Mouse (Mus musculus) myocyte (in vitro differentiated cells): Measurements from ENCODE around the gene Itpkc.

Source experiments
- CEBPB ChIP-seq: IDR thresholded peaks from 2 replicates; pipeline ENCODE4 v1.6.1; 2011; ENCODE audit warnings: mild to moderate bottlenecking, moderate library complexity; ENCODE audit not compliant: poor library complexity, insufficient read depth, severe bottlenecking
- E2F4 ChIP-seq: IDR thresholded peaks from one replicate; pipeline ENCODE4 v1.6.1; 2011; ENCODE audit warnings: mild to moderate bottlenecking, control low read depth, moderate library complexity; ENCODE audit not compliant: insufficient read depth
- MAX ChIP-seq: IDR thresholded peaks from one replicate; pipeline ENCODE4 v1.6.1; 2011; ENCODE audit warnings: low read depth, mild to moderate bottlenecking, control low read depth
- MYOG ChIP-seq, 3 experiments: IDR thresholded peaks; one replicate each; pipeline ENCODE4 v1.6.1; 2011; ENCODE audit warnings: control low read depth in 2 of 3, low read depth in 2 of 3, mild to moderate bottlenecking in 2 of 3; ENCODE audit not compliant: insufficient read length in 2 of 3, control insufficient read depth in 1 of 3, insufficient read depth in 1 of 3
- POLR2A ChIP-seq: IDR thresholded peaks from one replicate; pipeline ENCODE4 v1.6.1; 2011; ENCODE audit warnings: low read depth, mild to moderate bottlenecking, control low read depth, moderate library complexity; ENCODE audit not compliant: insufficient read length
- POLR2AphosphoS2 ChIP-seq: IDR thresholded peaks from one replicate; pipeline ENCODE4 v1.6.1; 2011; ENCODE audit warnings: low read depth, control low read depth; ENCODE audit not compliant: insufficient read length
- REST ChIP-seq: IDR thresholded peaks from one replicate; pipeline ENCODE4 v1.6.1; 2011; ENCODE audit warnings: mild to moderate bottlenecking, control low read depth, moderate library complexity; ENCODE audit not compliant: insufficient read depth, insufficient read length
- TCF12 ChIP-seq: IDR thresholded peaks from one replicate; pipeline ENCODE4 v1.6.1; 2011; ENCODE audit warnings: mild to moderate bottlenecking, control low read depth; ENCODE audit not compliant: poor library complexity, insufficient read depth, severe bottlenecking
- TCF3 ChIP-seq: IDR thresholded peaks from one replicate; pipeline ENCODE4 v1.6.1; 2011; ENCODE audit warnings: low read depth, control low read depth; ENCODE audit not compliant: insufficient read length
- USF1 ChIP-seq: IDR thresholded peaks from one replicate; pipeline ENCODE4 v1.6.1; 2011; ENCODE audit warnings: low read depth, mild to moderate bottlenecking, control low read depth, moderate library complexity

- TF ChIP-seq POLR2AphosphoS2 (no peak), POLR2A (no peak), USF1 (no peak), CEBPB (no peak), TCF12 (no peak), MAX (no peak), E2F4 (no peak), REST (no peak), TCF3 (no peak), MYOG (IDR thresholded peaks at IDR 0.05; ENCODE audit: control insufficient read depth in 1 of 3, insufficient read depth in 1 of 3, insufficient read length in 2 of 3, low read depth in 2 of 3) (no peak)
Observed at GRCm38 (mm10) chr7:27161744-27162143, 66.7 kb downstream of the Itpkc start.
